Mouse (Mus musculus): ENCODE results near the gene Snu13. TPM values are rescaled to one million over a fixed set of nuclear protein-coding genes. Genes with fewer than 3 reads are reported as not detected.

Snu13 gene
- total RNA-seq, 2 experiments from 2014 or later, result 23.2 to 24.5 TPM

DNA sequence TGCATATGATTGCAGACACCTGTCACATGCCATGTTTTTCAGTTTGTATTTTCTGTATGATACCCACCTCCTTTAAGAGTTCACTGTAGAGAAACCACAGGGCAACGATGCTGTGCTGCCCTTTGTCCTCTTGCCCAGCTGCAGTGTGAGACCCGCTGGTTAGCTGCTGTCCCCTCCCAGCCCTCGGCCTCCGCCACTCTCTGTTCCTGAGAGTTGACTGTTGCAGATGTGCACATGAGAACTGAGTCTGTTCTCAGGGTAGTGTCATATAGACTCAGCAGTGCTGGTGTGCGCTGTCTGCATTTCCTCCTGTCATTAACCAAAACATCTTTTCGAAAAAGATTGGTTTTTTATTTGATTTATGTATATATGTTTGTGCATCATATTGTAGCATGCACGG lies 15.0 kb downstream of the Snu13 start:
- no peak for ATAC-seq (replicated peaks; ENCODE audit: low FRiP score, poor library complexity, severe bottlenecking)

DNA sequence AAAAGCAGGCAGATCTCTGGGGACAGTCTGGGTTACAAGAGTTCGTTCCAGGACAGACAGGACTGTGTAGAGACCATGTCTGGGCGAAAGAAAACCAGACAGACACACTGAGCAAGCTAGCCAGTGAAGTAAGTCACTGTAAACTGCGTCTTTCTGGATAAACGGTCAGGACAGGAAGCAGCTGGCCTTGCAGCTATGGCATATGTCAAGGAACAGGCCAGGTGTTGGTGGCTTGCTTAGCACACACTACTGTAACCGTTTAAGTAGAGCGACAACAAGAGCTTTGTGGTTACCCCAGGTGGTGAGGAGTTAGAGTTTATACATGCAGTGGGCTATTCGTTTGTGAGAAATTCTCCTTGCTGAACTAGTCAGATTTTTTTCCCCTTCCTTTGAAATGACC lies 19.7 kb downstream of the Snu13 start:
- ATAC-seq (replicated peaks; ENCODE audit: low FRiP score, poor library complexity, severe bottlenecking), result no peak

DNA sequence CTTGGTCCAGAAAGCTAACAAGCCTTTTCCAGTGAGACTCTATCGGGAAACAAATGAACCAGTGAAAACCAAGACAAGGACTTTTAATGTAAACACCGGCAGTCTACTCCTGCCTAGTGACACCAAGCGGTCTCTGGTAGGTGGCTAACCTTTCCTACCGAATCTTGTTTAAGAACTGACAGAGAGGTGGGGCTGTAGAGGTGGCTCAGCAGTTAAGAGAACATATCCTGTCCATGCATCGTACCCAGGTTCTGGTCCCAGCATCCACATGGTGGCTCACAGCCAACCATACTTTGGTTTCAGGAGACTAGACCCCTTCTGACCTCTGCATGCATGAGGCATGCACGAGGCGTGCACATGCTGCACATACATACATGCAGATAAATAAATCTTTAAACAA lies 20.1 kb downstream of the Snu13 start:
- ATAC-seq (replicated peaks; ENCODE audit: low FRiP score, poor library complexity, severe bottlenecking), result no peak

DNA sequence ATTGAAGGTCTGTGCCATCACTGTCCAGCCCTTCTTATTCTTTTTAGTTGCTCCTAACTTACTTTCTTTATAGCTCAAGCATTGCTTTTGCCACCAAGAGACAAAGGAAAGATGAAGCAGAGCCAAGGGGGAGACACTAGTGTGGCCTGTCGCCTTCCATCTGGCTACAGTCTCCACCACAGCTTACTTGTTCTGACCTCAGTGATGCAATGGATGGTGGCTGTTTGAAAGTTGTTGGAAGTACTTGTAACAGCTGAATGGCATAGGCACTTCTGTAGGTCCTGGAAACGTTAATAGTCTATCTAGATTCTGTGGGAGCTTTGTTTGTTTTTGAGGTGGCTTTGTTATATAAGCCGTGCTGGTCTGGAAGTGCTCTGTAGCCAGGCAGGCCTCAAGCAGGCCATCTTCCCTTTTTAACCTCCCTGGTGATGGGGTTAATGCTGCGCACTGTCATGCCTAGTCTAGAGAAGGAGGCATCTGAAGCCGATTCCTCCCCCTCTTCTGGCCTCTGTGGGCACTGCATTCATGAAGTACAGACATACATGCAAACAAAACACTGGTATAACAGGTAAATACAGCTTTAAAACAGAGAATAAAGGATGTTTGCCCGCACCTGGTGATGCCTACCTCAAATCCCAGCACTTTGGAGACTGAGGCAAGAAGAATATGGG lies 23.3 kb downstream of the Snu13 start:
- ATAC-seq (replicated peaks; ENCODE audit: low FRiP score, poor library complexity, severe bottlenecking), result no peak

DNA sequence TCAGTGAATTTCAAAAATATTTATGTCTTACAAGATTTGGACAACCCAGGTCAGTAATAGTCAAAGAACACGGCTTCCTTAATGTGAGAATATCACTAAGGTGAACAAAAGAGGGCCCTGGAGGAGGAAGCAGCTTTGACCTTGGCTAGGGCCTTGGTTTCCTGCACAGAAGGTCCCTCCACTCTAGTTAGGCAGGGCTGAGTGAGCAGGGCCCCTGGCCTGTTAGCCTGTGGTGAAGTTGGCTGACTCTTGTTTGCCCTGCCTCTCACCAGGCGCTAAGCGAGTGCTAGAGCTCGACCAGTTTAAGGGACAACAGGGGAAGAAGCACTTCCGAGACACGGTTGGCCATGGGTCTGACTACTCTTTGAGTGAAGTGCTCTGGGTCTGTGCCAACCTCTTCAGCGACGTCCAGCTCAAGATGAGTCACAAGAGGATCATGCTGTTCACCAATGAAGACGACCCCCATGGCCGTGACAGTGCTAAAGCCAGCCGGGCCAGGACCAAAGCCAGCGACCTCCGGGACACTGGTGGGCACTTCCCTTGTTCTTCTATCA lies 24.8 kb downstream of the Snu13 start:
- no peak for ATAC-seq (replicated peaks; ENCODE audit: low FRiP score, poor library complexity, severe bottlenecking)

DNA sequence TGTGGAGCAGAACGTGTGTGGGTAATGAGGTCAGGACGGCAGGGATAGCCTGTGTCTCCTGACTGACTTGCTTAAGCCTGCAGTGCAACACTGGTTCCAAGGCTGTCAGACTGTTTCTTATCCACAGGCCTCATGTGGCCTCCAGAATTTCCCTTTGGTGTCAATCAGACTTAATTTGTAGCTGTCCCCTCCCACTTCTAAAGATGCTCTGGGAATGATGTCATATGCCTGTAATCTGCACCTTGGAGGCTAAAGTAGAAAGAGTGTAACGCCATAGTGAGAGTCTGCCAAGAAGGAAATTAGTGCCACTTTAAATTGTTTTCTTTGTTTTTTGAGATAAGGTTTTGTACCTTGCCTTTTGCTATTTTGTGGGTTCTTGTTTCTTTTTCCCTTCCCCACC lies 28.1 kb downstream of the Snu13 start:
- no peak for ATAC-seq (replicated peaks; ENCODE audit: low FRiP score, poor library complexity, severe bottlenecking)

DNA sequence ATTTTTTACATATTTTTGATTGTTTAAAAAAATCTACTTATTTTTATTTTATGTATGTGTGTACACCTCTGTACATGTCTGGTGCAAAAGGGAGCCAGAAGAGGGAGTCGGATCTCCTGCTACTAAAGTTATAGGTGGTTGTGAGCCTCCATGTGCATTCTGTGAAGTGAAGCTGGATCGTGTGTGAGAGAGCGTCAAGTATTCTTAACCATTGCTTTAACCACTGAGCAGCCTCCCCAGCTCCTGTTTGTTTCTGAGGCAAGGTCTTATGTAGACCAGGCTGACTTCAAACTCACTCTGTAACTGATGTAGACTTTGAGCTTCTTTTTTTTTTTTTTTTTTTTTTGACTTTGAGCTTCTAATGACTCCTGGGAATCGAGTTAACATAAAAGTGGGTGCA lies 29.9 kb downstream of the Snu13 start:
- ATAC-seq (replicated peaks; ENCODE audit: low FRiP score, poor library complexity, severe bottlenecking), result no peak

DNA sequence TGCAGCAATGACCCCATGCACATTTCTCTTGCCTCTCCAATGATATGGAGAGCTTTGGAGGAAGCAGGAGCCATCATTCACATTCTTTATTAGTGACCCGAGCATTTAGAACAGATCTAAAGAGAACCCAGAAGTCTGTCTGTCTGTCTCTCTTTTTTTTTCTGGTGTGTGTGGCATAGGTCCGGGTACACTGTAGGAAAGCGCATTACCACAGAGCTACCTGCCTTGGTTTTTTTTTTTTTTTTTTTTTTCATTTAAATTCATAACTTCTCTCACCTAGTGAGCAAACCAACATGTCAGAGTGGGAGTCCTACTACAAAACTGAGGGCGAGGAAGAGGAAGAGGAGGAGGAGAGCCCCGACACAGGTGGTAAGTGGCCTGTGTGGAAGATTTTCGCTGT lies 30.6 kb downstream of the Snu13 start:
- ATAC-seq (replicated peaks; ENCODE audit: low FRiP score, poor library complexity, severe bottlenecking), result no peak

DNA sequence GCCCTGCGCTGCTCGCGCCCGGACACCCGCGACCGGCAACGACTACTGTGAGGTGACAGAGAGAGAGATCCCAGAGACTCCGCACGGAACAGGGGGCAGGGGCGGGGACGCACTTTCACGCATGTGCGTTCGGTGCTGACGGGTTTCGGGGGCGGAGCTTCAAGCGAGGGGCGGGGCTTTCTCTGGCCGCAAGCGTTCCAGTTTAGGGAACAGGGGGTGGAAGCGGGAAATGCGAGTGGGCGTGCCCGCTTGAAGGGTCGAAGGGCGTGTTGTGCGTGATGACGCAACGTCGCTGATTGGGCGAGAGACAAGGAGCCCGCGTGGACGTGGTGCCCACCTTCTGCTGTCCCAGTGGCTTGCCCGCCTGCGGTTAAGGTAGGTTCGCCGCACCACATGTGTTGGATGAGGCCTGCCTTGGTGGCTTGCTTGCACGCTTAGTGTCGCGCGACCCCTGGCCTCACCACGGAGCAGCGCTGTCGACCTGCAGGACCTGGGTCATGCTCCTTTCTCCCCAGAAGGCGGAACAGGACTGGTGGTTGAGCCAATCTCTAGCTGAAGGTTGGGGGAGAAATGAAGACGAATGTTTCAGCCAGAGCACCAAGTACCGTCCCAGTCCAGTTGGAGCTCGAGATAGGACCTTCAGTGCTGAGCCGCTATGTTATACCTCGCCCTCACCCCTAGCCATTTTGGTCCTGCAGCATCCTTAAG lies 31.1 kb downstream of the Snu13 start:
- ATAC-seq (replicated peaks; ENCODE audit: low FRiP score, poor library complexity, severe bottlenecking), result peak; percentile 90

DNA sequence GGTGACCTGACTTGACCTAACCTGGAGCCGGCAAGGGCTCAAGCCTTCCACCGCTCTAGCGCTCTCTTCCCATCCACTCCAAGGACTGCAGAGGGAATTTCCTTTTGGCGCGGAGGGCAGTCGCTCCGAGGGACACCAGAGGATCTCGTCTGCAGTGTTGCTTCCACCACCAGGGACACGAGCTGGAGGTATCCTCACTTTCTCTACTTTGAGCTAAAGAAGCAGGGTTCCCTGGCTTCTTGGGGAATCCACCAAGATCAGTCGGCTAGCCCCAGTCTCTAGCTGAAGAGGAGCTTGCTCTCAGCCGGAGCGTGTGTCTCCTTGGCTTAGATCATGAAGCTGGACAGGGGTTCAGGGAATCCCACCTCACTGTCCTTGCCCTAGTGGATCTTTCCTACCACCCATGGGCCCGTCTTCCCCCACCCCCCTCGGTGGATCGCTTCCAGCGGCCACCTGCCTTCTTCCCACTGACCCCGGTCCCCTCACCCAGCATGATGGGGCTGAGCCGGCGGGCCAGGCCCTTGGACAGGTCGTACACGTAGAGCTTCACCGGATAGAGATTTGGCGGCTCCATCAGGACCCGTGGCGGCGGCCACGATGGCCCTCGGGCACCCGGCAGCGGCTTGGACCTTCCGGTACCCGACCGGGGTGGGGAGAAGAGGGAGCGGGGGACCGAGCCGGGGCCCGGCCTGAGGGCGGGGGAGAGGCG lies 31.9 kb downstream of the Snu13 start:
- ATAC-seq (replicated peaks; ENCODE audit: low FRiP score, poor library complexity, severe bottlenecking), result peak; percentile 14

DNA sequence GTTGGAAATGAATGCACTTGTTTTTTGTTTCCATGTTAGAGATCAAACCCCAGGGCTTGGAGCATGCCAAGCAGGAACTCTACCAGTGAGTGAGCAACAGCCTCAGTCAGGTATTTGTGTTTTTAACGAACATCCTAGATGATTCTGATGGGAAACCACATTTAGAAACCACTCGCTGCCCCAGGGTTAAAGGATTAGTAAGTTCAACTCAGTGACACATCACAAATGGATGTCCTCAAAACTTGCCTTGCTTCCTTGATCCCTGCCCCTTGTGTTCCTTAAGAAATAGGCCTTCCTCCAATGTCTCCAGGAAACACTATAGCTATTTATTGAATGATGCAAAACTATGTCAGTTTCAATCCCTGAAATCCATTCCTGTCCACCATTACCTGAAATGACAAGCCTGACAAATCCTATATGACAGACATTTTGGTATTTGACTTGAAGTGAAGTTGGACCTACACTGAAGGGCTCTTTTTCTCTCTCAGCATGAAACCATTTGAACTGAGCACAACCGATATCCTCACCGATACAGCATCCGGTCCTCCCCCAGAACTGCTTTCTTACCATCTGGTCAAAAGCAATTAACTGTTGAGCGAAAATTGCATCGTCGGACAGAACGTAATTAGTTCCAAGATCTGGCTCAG lies 32.5 kb downstream of the Snu13 start:
- peak; percentile 10; the same call in 1 of the 2 replicates for ATAC-seq (replicated peaks; ENCODE audit: low FRiP score, poor library complexity, severe bottlenecking)

DNA sequence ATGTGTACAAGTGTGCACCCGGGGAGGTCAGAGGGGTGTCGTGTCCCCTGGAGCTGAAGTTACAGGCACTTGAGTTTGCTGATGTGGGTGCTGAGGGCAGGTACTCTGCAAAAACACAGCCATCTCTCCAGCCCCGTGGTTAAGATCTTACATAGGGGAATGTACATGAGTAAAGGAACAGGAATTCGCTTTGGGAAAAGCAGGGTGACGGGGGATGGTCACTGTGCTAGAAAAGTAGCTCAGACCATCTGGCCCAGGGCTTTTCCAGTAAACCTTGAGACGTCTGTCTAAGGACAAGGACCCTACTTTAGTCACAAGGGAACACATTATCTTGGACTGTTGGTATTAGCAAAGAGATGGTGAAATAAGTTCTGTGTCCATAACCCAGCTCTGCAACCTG lies 35.5 kb downstream of the Snu13 start:
- no peak for ATAC-seq (replicated peaks; ENCODE audit: low FRiP score, poor library complexity, severe bottlenecking)

DNA sequence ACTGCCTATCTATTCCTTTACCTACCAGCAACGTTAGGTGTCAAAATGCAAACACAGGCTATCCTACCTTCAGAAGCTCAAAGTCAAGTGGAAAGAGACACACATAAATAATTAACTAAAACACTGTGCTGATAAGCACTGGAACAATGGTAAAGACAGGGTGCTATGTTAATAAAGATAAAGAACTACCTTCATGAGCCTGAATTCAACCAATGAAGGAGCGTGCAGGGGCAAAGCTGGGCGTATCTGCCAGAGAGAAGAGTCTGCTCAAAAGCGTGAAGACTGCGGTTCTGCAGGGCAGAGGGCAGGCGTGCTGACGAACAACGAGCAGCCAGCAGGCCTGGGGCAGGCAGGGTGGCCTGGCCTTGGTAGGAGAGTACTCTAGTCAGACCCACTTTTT lies 43.1 kb downstream of the Snu13 start:
- ATAC-seq (replicated peaks; ENCODE audit: low FRiP score, poor library complexity, severe bottlenecking), result no peak

DNA sequence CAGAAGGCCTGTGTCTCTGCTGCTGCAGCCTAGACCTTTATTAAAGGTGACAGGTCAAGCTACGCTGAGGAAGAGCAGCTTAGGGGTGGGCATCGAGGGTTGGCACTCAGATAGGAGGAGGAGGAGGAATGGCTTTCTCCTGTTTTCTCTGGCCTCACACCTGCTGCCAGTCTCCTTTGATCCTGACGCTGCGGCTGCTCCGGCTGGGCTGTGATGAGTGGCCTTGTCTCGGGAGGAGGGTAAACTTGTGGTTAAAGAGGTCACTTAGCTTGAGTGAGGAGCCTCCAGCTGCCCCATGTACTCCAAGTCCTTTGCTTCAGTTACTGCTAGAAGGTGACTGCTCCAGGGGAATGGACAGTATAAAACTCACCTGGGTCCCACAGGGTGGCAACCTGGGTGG lies 53.4 kb downstream of the Snu13 start:
- ATAC-seq (replicated peaks; ENCODE audit: low FRiP score, poor library complexity, severe bottlenecking), result no peak

DNA sequence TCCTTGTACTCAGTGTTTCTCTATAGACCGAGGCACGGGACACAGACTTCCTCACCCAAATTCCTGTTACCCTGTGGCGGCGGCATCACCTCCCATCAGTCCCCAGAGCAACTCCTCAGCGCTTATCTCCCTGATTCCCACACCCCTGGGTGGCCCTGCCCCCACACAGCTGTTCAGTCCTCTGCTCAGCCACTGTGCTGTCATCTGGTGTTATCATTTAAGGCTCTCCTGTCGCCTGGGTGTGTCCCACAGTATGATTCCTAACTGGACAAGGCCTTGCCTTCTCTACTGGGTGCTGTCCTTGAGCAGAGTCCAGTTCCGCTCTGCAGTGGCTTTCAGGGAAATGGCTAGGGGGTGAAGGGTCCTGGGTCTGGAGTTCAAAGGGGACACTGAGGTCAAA lies 56.8 kb downstream of the Snu13 start:
- peak; percentile 91 for ATAC-seq (replicated peaks; ENCODE audit: low FRiP score, poor library complexity, severe bottlenecking)

Other genes starting within 250 kb of the Snu13 start
- gene Tef, start 245.2 kb downstream of the Snu13 start, total RNA-seq (2015; ENCODE audit: low replicate concordance), result 0.38 and 2.3 TPM in 2 replicates
- 0.98 and 2.0 TPM in 2 replicates for gene Tef, start 245.2 kb downstream of the Snu13 start, total RNA-seq (2017; ENCODE audit: low replicate concordance)
- 6.3 and 9.6 TPM in 2 replicates for gene Tob2, start 188.8 kb downstream of the Snu13 start, total RNA-seq (2015; ENCODE audit: low replicate concordance)
- gene Tob2, start 188.8 kb downstream of the Snu13 start, total RNA-seq (2017; ENCODE audit: low replicate concordance), result 5.3 and 7.2 TPM in 2 replicates
- 29.7 and 33.0 TPM in 2 replicates for gene Phf5a, start 175.7 kb downstream of the Snu13 start, total RNA-seq (2015; ENCODE audit: low replicate concordance)
- gene Phf5a, start 175.7 kb downstream of the Snu13 start, total RNA-seq (2017; ENCODE audit: low replicate concordance), result 19.8 and 45.9 TPM in 2 replicates
- 16.3 and 37.8 TPM in 2 replicates for gene Aco2, start 175.3 kb downstream of the Snu13 start, total RNA-seq (2015; ENCODE audit: low replicate concordance)
- gene Aco2, start 175.3 kb downstream of the Snu13 start, total RNA-seq (2017; ENCODE audit: low replicate concordance), result 29.7 and 59.3 TPM in 2 replicates
- 2.9 and 3.8 TPM in 2 replicates for gene Polr3h, start 121.4 kb downstream of the Snu13 start, total RNA-seq (2015; ENCODE audit: low replicate concordance)
- 6.3 and 17.7 TPM in 2 replicates for gene Polr3h, start 121.4 kb downstream of the Snu13 start, total RNA-seq (2017; ENCODE audit: low replicate concordance)
- gene Csdc2, start 110.8 kb downstream of the Snu13 start, total RNA-seq (2015; ENCODE audit: low replicate concordance), result not detected in 2 replicates
- gene Csdc2, start 110.8 kb downstream of the Snu13 start, total RNA-seq (2017; ENCODE audit: low replicate concordance), result not detected in 2 replicates
- gene Pmm1, start 86.7 kb downstream of the Snu13 start, total RNA-seq (2015; ENCODE audit: low replicate concordance), result 2.3 and 20.3 TPM in 2 replicates
- 3.9 and 9.5 TPM in 2 replicates for gene Pmm1, start 86.7 kb downstream of the Snu13 start, total RNA-seq (2017; ENCODE audit: low replicate concordance)
- gene 1700029P11Rik, start 67.1 kb downstream of the Snu13 start, total RNA-seq (2015; ENCODE audit: low replicate concordance), result not detected in 2 replicates
- gene 1700029P11Rik, start 67.1 kb downstream of the Snu13 start, total RNA-seq (2017; ENCODE audit: low replicate concordance), result not detected in 2 replicates
- 17.6 and 41.7 TPM in 2 replicates for gene Xrcc6, start 59.8 kb downstream of the Snu13 start, total RNA-seq (2015; ENCODE audit: low replicate concordance)
- 23.6 and 52.2 TPM in 2 replicates for gene Xrcc6, start 59.8 kb downstream of the Snu13 start, total RNA-seq (2017; ENCODE audit: low replicate concordance)
- gene Desi1, start 13.7 kb downstream of the Snu13 start, total RNA-seq (2015; ENCODE audit: low replicate concordance), result 12.5 and 27.0 TPM in 2 replicates
- 3.6 and 5.0 TPM in 2 replicates for gene Desi1, start 13.7 kb downstream of the Snu13 start, total RNA-seq (2017; ENCODE audit: low replicate concordance)
- gene 4930407I10Rik, start 11.6 kb upstream of the Snu13 start, total RNA-seq (2015; ENCODE audit: low replicate concordance), result not detected in 2 replicates
- gene 4930407I10Rik, start 11.6 kb upstream of the Snu13 start, total RNA-seq (2017; ENCODE audit: low replicate concordance), result not detected in 2 replicates
- gene Mei1, start 22.4 kb upstream of the Snu13 start, total RNA-seq (2015; ENCODE audit: low replicate concordance), result not detected in 2 replicates
- gene Mei1, start 22.4 kb upstream of the Snu13 start, total RNA-seq (2017; ENCODE audit: low replicate concordance), result not detected in 2 replicates
- 0.63 TPM in 1 of 2 replicates, not detected in the other for gene Ccdc134, start 80.3 kb upstream of the Snu13 start, total RNA-seq (2015; ENCODE audit: low replicate concordance)
- 4.1 and 5.0 TPM in 2 replicates for gene Ccdc134, start 80.3 kb upstream of the Snu13 start, total RNA-seq (2017; ENCODE audit: low replicate concordance)
- 9.0 and 12.5 TPM in 2 replicates for gene Srebf2, start 99.6 kb upstream of the Snu13 start, total RNA-seq (2015; ENCODE audit: low replicate concordance)
- 11.2 and 15.5 TPM in 2 replicates for gene Srebf2, start 99.6 kb upstream of the Snu13 start, total RNA-seq (2017; ENCODE audit: low replicate concordance)
- not detected in 2 replicates for gene Shisa8, start 165.2 kb upstream of the Snu13 start, total RNA-seq (2015; ENCODE audit: low replicate concordance)
- gene Shisa8, start 165.2 kb upstream of the Snu13 start, total RNA-seq (2017; ENCODE audit: low replicate concordance), result not detected in 2 replicates
- 0.84 and 6.3 TPM in 2 replicates for gene Tnfrsf13c, start 176.8 kb upstream of the Snu13 start, total RNA-seq (2015; ENCODE audit: low replicate concordance)
- not detected in 2 replicates for gene Tnfrsf13c, start 176.8 kb upstream of the Snu13 start, total RNA-seq (2017; ENCODE audit: low replicate concordance)
- gene Cenpm, start 197.2 kb upstream of the Snu13 start, total RNA-seq (2015; ENCODE audit: low replicate concordance), result 10.7 and 11.0 TPM in 2 replicates
- 2.3 and 7.2 TPM in 2 replicates for gene Cenpm, start 197.2 kb upstream of the Snu13 start, total RNA-seq (2017; ENCODE audit: low replicate concordance)
- not detected in 2 replicates for gene 1500009C09Rik, start 204.8 kb upstream of the Snu13 start, total RNA-seq (2015; ENCODE audit: low replicate concordance)
- gene 1500009C09Rik, start 204.8 kb upstream of the Snu13 start, total RNA-seq (2017; ENCODE audit: low replicate concordance), result not detected in 2 replicates
- 2.3 TPM in 1 of 2 replicates, not detected in the other for gene Sept3, start 227.3 kb upstream of the Snu13 start, total RNA-seq (2015; ENCODE audit: low replicate concordance)
- gene Sept3, start 227.3 kb upstream of the Snu13 start, total RNA-seq (2017; ENCODE audit: low replicate concordance), result 0.09 TPM in 1 of 2 replicates, not detected in the other

Data from erythroblast, adult 5-6 weeks (primary cell).